Mouse (Mus musculus) ES-E14 (cell line): Measurements from ENCODE around the gene Bcam.

Experiments
- CHD2 ChIP-seq: IDR thresholded peaks from 2 replicates; pipeline ENCODE4 v1.6.1; 2014; ENCODE audit warnings: mild to moderate bottlenecking, low read depth, low read length, inconsistent platforms
- HCFC1 ChIP-seq: IDR thresholded peaks from 2 replicates; pipeline ENCODE4 v1.6.1; 2012; ENCODE audit warnings: low read length, inconsistent platforms, borderline replicate concordance; ENCODE audit not compliant: insufficient read depth
- MAFK ChIP-seq: IDR thresholded peaks from 2 replicates; pipeline ENCODE4 v1.6.1; 2014; ENCODE audit warnings: mild to moderate bottlenecking, low read depth, low read length, inconsistent platforms; ENCODE audit not compliant: insufficient read depth
- ZC3H11A ChIP-seq: IDR thresholded peaks from 2 replicates; pipeline ENCODE4 v1.6.1; 2012; ENCODE audit warnings: low read depth, mild to moderate bottlenecking, inconsistent platforms, low read length, borderline replicate concordance
- ZNF384 ChIP-seq: IDR thresholded peaks from 2 replicates; pipeline ENCODE4 v1.6.1; 2012; ENCODE audit warnings: low read depth, low read length, inconsistent platforms

- TF ChIP-seq MAFK (no peak), CHD2 (no peak), ZC3H11A (no peak), HCFC1 (no peak), ZNF384 (no peak)
Observed at GRCm38 (mm10) chr7:19813161-19813560, 42.3 kb upstream of the Bcam start.
